Mouse (Mus musculus) brain, adult 2 months (tissue): Measurements from ENCODE around the gene Pla2g2c.

Source experiments
- DNase-seq: peaks from one replicate; pipeline ENCODE4 v3.0.0; 2011; ENCODE audit warnings: low read depth, low spot score

Gene Pla2g2c

GRCm38 (mm10) chr4:138709246-138709645, 15.3 kb upstream of the Pla2g2c start:
- no peak for DNase-seq

DNA sequence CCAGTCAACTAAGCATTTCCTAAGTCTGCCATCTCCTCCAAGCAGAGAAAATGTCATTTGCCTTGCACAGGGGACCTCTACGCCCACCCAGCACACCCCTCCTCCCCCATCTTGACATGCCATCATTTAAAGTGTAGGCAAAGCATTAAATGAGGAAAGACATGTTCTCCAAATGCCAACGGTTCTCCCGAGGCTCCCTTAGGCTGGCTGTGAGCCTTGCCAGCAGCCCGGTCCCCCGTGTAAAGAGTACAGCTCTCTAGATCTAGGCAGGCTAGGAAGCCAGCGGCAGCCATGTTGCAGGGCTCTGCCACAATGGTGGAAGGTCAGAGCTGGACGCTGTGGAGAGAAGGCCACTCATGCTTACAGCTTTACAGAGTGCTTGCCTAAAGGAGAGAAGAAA, 14.6 kb upstream of the Pla2g2c start:
- peak; percentile 63 for DNase-seq

DNA sequence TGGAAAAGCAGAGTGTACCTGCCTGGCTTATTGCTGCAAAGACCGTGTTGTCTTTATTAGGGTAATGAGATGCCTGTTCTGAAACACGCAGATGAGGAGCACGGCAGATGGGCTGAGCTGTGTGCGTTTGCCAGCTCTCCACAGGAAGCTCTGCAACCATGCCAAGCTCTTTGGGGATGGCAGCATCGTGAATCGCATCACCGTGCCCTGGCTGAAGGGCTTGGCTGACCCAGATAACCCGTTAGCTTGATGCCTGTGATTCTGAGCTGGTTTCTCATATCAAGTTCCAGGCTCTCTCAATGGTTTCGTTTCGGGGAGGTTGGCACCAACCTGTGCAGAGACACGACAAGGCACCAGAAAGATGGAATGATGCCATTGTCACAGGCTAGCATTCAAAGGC, 14.0 kb upstream of the Pla2g2c start:
- peak; percentile 99 for DNase-seq

- DNase-seq, result no peak
These were observed 13.4 kb upstream of the Pla2g2c start for GRCm38 (mm10) chr4:138711051-138711820.

GRCm38 (mm10) chr4:138712096-138712495, 12.5 kb upstream of the Pla2g2c start:
- no peak for DNase-seq

GRCm38 (mm10) chr4:138712621-138713020, 12.0 kb upstream of the Pla2g2c start:
- peak; percentile 73 for DNase-seq

GRCm38 (mm10) chr4:138714186-138714585, 10.4 kb upstream of the Pla2g2c start:
- no peak for DNase-seq

- DNase-seq, result peak; percentile 71
These were observed 7.9 kb upstream of the Pla2g2c start for GRCm38 (mm10) chr4:138716697-138717096.

GRCm38 (mm10) chr4:138718586-138719263, 5.9 kb upstream of the Pla2g2c start:
- DNase-seq, result peak; percentile 60

GRCm38 (mm10) chr4:138719264-138719596, 5.4 kb upstream of the Pla2g2c start:
- peak; percentile 46 for DNase-seq

DNA sequence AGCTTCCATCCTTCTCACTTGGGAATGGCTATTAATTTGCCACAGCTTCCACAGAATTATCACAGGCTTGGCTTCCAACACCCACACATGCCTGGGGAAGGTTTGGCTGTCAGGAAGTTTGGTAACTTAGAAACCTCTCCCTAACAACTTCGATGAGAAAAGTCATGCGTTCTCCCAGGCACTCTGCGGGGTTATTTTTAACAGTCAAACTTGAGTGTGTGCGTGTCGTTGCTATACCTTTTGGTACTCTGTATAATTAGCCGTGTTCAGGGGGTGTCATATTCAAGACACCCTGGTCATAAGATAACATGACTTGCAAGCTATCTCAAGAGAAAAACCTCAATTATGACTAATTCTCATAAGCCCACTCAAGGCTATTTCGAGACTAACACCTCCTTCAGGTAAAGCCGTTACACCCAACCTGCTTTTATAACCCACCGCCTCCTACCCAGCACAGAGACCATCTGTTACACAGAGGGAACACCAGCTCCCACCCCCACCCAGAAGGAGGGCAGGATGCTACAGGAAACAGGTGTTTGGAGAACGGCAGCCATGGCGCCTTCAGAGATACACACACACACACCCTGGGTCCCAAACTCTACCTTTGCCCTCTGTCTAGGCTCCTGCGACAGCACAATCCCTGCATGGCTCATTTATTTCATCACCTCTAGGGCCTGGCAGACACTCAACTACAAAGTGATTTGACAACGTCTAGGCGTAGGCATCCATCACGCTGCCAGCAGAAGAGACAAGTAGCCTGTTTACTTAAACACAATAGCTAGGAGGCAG, 905 bp upstream of the Pla2g2c start:
- DNase-seq, result peak; percentile 92

- DNase-seq, result peak; percentile 67
These were observed 502 bp downstream of the Pla2g2c start for GRCm38 (mm10) chr4:138725127-138725461.

DNA sequence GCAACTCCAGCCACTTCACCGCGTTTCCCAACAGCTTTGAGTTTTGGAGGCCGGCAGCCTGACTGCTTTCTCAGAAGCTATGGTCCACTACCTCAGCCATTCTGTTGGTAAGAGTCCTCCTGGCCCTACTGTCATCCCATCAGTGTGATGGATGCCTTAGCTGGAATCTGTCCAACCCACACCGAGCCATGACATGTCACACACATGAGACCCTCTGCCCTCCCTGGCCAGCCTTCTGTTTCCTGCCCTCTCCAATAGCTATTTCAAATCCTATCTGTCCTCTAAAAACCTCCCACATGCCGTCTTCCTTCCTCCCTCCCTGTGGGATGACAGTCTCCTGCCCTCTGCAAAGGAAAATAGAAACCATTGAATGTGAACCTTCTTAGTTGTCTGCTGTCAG, 1.2 kb downstream of the Pla2g2c start:
- DNase-seq, result no peak

DNA sequence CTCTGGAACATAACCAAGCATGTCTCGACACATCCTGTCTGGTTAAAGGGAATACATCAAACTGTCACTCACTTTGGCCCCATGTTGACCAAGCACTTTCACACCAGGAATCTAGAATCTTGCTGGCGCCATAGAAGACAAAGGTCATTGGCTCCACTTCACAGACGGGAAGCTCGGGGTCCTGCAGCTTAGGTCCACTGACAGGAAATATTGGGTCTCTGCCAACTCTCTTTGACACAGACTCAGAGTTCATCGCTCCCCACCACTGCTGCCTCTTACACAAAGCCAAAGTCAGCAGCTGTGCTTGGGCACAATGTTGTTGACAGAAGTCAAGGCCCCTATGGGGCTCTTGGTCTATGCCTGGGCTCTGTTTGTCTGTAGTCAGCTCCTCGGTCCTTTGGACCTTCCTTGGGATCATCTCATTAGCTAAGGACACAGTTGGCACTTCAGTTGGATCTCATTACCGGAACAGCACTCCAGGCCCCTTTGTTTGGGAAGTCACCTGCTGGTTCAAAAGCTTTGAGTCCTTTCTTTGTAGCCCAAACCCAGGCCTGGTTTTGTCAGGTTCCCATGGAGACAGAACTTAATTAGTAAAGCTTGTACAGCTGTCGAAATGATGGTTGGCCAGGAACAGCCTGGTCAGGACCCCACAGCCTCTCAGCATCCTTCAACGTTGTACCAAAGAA, 4.6 kb downstream of the Pla2g2c start:
- no peak for DNase-seq

DNA sequence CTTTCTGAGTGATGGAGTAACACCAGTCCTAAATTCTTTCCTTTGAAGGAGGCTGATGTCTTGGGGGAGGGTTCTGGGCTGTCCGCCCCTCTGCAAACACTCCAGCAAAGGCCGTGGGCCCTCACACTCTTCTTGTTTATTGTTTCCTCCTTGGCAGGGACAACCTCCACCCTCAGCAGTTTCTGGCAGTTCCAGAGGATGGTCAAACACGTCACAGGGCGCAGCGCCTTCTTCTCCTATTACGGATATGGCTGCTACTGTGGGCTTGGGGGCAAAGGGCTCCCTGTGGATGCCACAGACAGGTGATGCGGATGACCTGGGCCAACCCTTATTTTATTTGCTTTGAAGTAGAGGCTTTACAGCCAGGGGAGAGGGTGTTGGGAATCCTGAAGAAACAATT, 9.5 kb downstream of the Pla2g2c start:
- DNase-seq, result no peak

- peak; percentile 65 for DNase-seq
These were observed 10.3 kb downstream of the Pla2g2c start for GRCm38 (mm10) chr4:138734863-138735262.

- DNase-seq, result no peak
These were observed 12.4 kb downstream of the Pla2g2c start, which contains the start of gene Ubxn10 for GRCm38 (mm10) chr4:138737031-138737430. TSS of gene Ubxn10 (minus strand) at chr4:138737167.

DNA sequence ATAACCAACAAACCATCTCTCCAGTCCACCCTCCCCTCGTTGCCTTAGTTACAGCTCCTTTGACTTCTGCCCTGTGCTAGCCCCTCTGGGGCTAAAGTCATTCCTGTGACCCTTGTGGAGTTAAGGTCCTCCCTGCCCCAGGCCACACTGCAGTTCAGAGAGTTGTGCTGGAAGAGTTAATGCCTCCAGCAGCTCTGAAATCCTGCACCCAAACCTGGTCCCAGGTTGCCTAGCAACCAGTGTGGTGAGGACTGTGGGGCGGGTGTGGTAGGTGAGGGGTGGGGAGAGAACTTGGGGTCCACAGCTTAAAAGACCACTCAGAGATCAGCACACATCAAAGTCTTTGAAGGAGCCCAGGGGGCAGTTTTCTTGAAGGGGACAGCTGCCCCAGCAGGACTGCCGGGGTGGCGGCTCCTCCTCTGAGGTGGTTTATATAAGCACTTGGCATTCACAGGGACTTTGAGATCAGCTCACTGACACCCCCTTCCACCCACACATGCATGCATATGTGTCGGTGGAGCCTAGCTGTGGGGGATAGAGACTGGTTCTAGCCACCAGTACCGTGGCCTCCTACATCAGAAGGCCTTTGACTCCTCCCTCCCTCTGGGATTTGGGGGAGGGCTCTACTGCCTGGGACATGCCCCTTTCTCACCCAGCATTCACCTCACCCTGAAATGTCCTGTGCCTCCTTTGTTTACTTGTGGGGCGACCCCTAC, 14.7 kb downstream of the Pla2g2c start:
- peak; percentile 76 for DNase-seq

GRCm38 (mm10) chr4:138745884-138746283, 21.3 kb downstream of the Pla2g2c start:
- DNase-seq, result peak; percentile 35

GRCm38 (mm10) chr4:138746866-138747265, 22.3 kb downstream of the Pla2g2c start:
- peak; percentile 58 for DNase-seq

DNA sequence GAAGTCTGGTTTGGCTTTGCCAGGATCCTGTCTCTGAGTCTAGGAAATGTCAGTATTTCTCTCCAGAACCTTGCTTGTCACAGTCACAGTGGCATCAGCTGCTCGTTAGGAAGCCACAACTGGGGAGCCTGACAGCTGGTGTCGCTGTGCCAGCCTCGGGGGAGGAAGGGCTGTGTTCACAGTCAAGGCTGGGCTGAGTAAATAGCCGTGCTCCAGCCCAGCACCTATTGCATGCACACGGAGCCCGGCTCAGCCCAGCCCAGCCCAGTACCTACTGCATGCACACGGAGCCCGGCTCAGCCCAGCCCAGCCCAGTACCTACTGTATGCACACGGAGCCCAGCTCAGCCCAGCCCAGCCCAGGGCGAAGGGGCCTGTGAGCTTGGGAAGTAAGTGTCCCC, 23.3 kb downstream of the Pla2g2c start:
- DNase-seq, result peak; percentile 79
